Mouse (Mus musculus) frontal cortex, adult (tissue): ENCODE measurements at regions not wholly inside any gene's neighbourhood (a gene's known extent, or its start where the extent isn't known, plus 50 kb on each side); places are given as distances from the start of the nearest gene placed in this dataset.

Experiments used
- ATAC-seq: cut with Nextera tagmentation; 2 replicates; pipeline ENCODE4 v1.9.2; 2017; ENCODE audit warnings: mild to moderate bottlenecking, moderate library complexity, mixed read lengths; ENCODE audit not compliant: low TSS enrichment

- no peak for ATAC-seq
These were observed 224.8 kb upstream of the Jarid2 start for GRCm38 (mm10) chr13:44504455-44504854.

GRCm38 (mm10) chr13:44506975-44507374, 222.3 kb upstream of the Jarid2 start:
- ATAC-seq, result no peak

- no peak for ATAC-seq
These were observed 219.6 kb upstream of the Jarid2 start for GRCm38 (mm10) chr13:44509526-44510159.

GRCm38 (mm10) chr13:44513378-44514285, 215.6 kb upstream of the Jarid2 start:
- no peak for ATAC-seq

- ATAC-seq, result no peak
These were observed 214.6 kb upstream of the Jarid2 start for GRCm38 (mm10) chr13:44514636-44515158.

GRCm38 (mm10) chr13:44516863-44517262, 212.4 kb upstream of the Jarid2 start:
- ATAC-seq, result no peak

- ATAC-seq, result no peak
These were observed 212.0 kb upstream of the Jarid2 start for GRCm38 (mm10) chr13:44517312-44517711.

- ATAC-seq, result no peak
These were observed 211.1 kb upstream of the Jarid2 start for GRCm38 (mm10) chr13:44518215-44518614.

GRCm38 (mm10) chr13:44523516-44523915, 205.8 kb upstream of the Jarid2 start:
- no peak for ATAC-seq

GRCm38 (mm10) chr13:44530867-44531564, 198.3 kb upstream of the Jarid2 start:
- no peak for ATAC-seq

GRCm38 (mm10) chr13:44532631-44533180, 196.6 kb upstream of the Jarid2 start:
- ATAC-seq, result no peak

GRCm38 (mm10) chr13:44534575-44535080, 194.6 kb upstream of the Jarid2 start:
- no peak for ATAC-seq

GRCm38 (mm10) chr13:44535441-44535840, 193.8 kb upstream of the Jarid2 start:
- ATAC-seq, result no peak

- no peak for ATAC-seq
These were observed 191.0 kb upstream of the Jarid2 start for GRCm38 (mm10) chr13:44538238-44538637.

GRCm38 (mm10) chr13:44540401-44540800, 188.9 kb upstream of the Jarid2 start:
- ATAC-seq, result no peak

- ATAC-seq, result no peak
These were observed 188.0 kb upstream of the Jarid2 start for GRCm38 (mm10) chr13:44541243-44541653.

- no peak for ATAC-seq
These were observed 184.5 kb upstream of the Jarid2 start for GRCm38 (mm10) chr13:44544786-44545185.

GRCm38 (mm10) chr13:44546289-44546688, 183.0 kb upstream of the Jarid2 start:
- ATAC-seq, result no peak

- ATAC-seq, result no peak
These were observed 180.4 kb upstream of the Jarid2 start for GRCm38 (mm10) chr13:44548880-44549279.

GRCm38 (mm10) chr13:44553363-44553762, 175.9 kb upstream of the Jarid2 start:
- no peak for ATAC-seq

GRCm38 (mm10) chr13:44554686-44555463, 174.4 kb upstream of the Jarid2 start:
- no peak for ATAC-seq
